7 mouse cellular contexts compared by ENCODE assay signal in genomic region chr16:20708939-20709734, GRCm38 (mm10). TPM values are rescaled to one million over a fixed set of nuclear protein-coding genes. Genes with fewer than 3 reads are reported as not detected.
DNase-seq lines count a peak whose midpoint lies in the region; ATAC-seq lines count a peak whose summit lies in the region.

No protein-coding gene starts in this region.

- no peak overlapping the region for H3K9ac ChIP-seq in midbrain, embryonic 11.5 days (ENCODE audit: low read length)

- no peaks in the 10 kb centered on the region for H3K27me3 ChIP-seq in midbrain, embryonic 11.5 days (ENCODE audit: control insufficient read depth, insufficient read depth, low read length)

- no peak overlapping the region for H3K27ac ChIP-seq in midbrain, embryonic 11.5 days (ENCODE audit: low read depth, low read length)

- H3K36me3 ChIP-seq in midbrain, embryonic 11.5 days (ENCODE audit: control insufficient read depth, insufficient read depth, low read length), result peaks cover 5% of the 10 kb centered on the region; the same call in 1 of the 2 replicates

- no peaks in the 10 kb centered on the region; the same call in 1 of the 2 replicates for H3K4me1 ChIP-seq in midbrain, embryonic 11.5 days (ENCODE audit: control insufficient read depth, insufficient read depth, low read length)

- no peaks in the 10 kb centered on the region for H3K9me3 ChIP-seq in midbrain, embryonic 11.5 days (ENCODE audit: control insufficient read depth, low read length)

- 72% methylated on average over 19 of the region's 19 CpGs for WGBS in midbrain, embryonic 11.5 days

- peak; percentile 50 for DNase-seq in layer of hippocampus, postnatal 14 days (ENCODE audit: low spot score in 2 of 2)
- DNase-seq in layer of hippocampus, postnatal 36 days, result no peak
- DNase-seq in cerebellum, postnatal 10 days, result peak; percentile 82 to 84
- peak; percentile 98 for DNase-seq in midbrain, embryonic 11.5 days (ENCODE audit: low spot score, missing footprints)
- DNase-seq in thymus, postnatal 10 days (ENCODE audit: low spot score in 2 of 2), result peak; percentile 44 to 81

- no peak overlapping the region for H3K4me3 ChIP-seq in midbrain, embryonic 11.5 days (ENCODE audit: low read depth, low read length)

- no peak overlapping the region for H3K4me2 ChIP-seq in midbrain, embryonic 11.5 days

- peak; percentile 38; the same call in 1 of the 2 replicates for ATAC-seq in granulocyte monocyte progenitor cell, adult 5-6 weeks (replicated peaks; ENCODE audit: poor library complexity, severe bottlenecking)
- ATAC-seq in midbrain, embryonic 11.5 days (ENCODE audit: low FRiP score), result peak; percentile 70
- no peak for ATAC-seq in megakaryocyte-erythroid progenitor cell, adult 5-6 weeks (replicated peaks; ENCODE audit: low FRiP score, low TSS enrichment, poor library complexity, severe bottlenecking)

RNA-seq across cellular contexts. Expression of gene Polr2h, which starts 8.3 kb away (rescaled TPM):
- total RNA-seq in layer of hippocampus, postnatal 14 days (2021), result 10 to 100 TPM; 22.4 to 25.7 TPM
- 10 to 100 TPM; 24.8 to 24.9 TPM for total RNA-seq in layer of hippocampus, postnatal 36 days (2021)
- total RNA-seq in granulocyte monocyte progenitor cell, adult 5-6 weeks (2014; fragmentation: Nextera tagmentation), result 62.4 and 81.5 TPM in 2 replicates
- 61.8 and 91.6 TPM in 2 replicates for total RNA-seq in granulocyte monocyte progenitor cell, adult 5-6 weeks (2017)
- polyA plus RNA-seq in midbrain, embryonic 11.5 days (2014; fragmentation: Nextera tagmentation; extraction: Ambion mirVana), result 104 and 119 TPM in 2 replicates
- 81.4 and 97.1 TPM in 2 replicates for total RNA-seq in megakaryocyte-erythroid progenitor cell, adult 5-6 weeks (2014; fragmentation: Nextera tagmentation)
- total RNA-seq in megakaryocyte-erythroid progenitor cell, adult 5-6 weeks (2017), result 103 and 142 TPM in 2 replicates

RNA-seq across cellular contexts. Expression of gene Clcn2, which starts 8.4 kb away (rescaled TPM):
- total RNA-seq in layer of hippocampus, postnatal 14 days (2021), result 10 to 100 TPM; 49.9 to 60.4 TPM
- 10 to 100 TPM; 66.0 to 71.3 TPM for total RNA-seq in layer of hippocampus, postnatal 36 days (2021)
- 2.6 and 6.0 TPM in 2 replicates for total RNA-seq in granulocyte monocyte progenitor cell, adult 5-6 weeks (2014; fragmentation: Nextera tagmentation)
- total RNA-seq in granulocyte monocyte progenitor cell, adult 5-6 weeks (2017), result 1.9 and 3.8 TPM in 2 replicates
- polyA plus RNA-seq in midbrain, embryonic 11.5 days (2014; fragmentation: Nextera tagmentation; extraction: Ambion mirVana), result 15.1 and 16.0 TPM in 2 replicates
- total RNA-seq in megakaryocyte-erythroid progenitor cell, adult 5-6 weeks (2014; fragmentation: Nextera tagmentation), result 16.7 and 29.1 TPM in 2 replicates
- total RNA-seq in megakaryocyte-erythroid progenitor cell, adult 5-6 weeks (2017), result 4.9 and 8.0 TPM in 2 replicates

RNA-seq across cellular contexts. Expression of gene Fam131a, which starts 16.1 kb away (rescaled TPM):
- total RNA-seq in layer of hippocampus, postnatal 14 days (2021), result 100 to 1,000 TPM; 432 to 446 TPM
- 100 to 1,000 TPM; 415 to 465 TPM for total RNA-seq in layer of hippocampus, postnatal 36 days (2021)
- 1.6 TPM in 1 of 2 replicates, not detected in the other for total RNA-seq in granulocyte monocyte progenitor cell, adult 5-6 weeks (2014; fragmentation: Nextera tagmentation)
- 0.43 TPM in 1 of 2 replicates, not detected in the other for total RNA-seq in granulocyte monocyte progenitor cell, adult 5-6 weeks (2017)
- 8.8 and 12.5 TPM in 2 replicates for polyA plus RNA-seq in midbrain, embryonic 11.5 days (2014; fragmentation: Nextera tagmentation; extraction: Ambion mirVana)
- total RNA-seq in megakaryocyte-erythroid progenitor cell, adult 5-6 weeks (2014; fragmentation: Nextera tagmentation), result not detected in 2 replicates
- total RNA-seq in megakaryocyte-erythroid progenitor cell, adult 5-6 weeks (2017), result 0.85 TPM in 1 of 2 replicates, not detected in the other

RNA-seq across cellular contexts. Expression of gene Chrd, which starts 23.8 kb away (rescaled TPM):
- total RNA-seq in layer of hippocampus, postnatal 14 days (2021), result 10 to 100 TPM; 36.4 to 45.8 TPM
- total RNA-seq in layer of hippocampus, postnatal 36 days (2021), result 10 to 100 TPM; 86.1 to 88.4 TPM
- not detected in 2 replicates for total RNA-seq in granulocyte monocyte progenitor cell, adult 5-6 weeks (2014; fragmentation: Nextera tagmentation)
- total RNA-seq in granulocyte monocyte progenitor cell, adult 5-6 weeks (2017), result not detected in 2 replicates
- polyA plus RNA-seq in midbrain, embryonic 11.5 days (2014; fragmentation: Nextera tagmentation; extraction: Ambion mirVana), result 2.6 and 2.7 TPM in 2 replicates
- not detected in 2 replicates for total RNA-seq in megakaryocyte-erythroid progenitor cell, adult 5-6 weeks (2014; fragmentation: Nextera tagmentation)
- total RNA-seq in megakaryocyte-erythroid progenitor cell, adult 5-6 weeks (2017), result not detected in 2 replicates

RNA-seq across cellular contexts. Expression of gene Thpo, which starts 25.2 kb away (rescaled TPM):
- 1 to 10 TPM; 5.0 to 5.9 TPM for total RNA-seq in layer of hippocampus, postnatal 14 days (2021)
- 10 to 100 TPM; 14.1 to 15.8 TPM for total RNA-seq in layer of hippocampus, postnatal 36 days (2021)
- total RNA-seq in granulocyte monocyte progenitor cell, adult 5-6 weeks (2014; fragmentation: Nextera tagmentation), result not detected in 2 replicates
- total RNA-seq in granulocyte monocyte progenitor cell, adult 5-6 weeks (2017), result not detected in 2 replicates
- polyA plus RNA-seq in midbrain, embryonic 11.5 days (2014; fragmentation: Nextera tagmentation; extraction: Ambion mirVana), result 0.37 and 0.71 TPM in 2 replicates
- total RNA-seq in megakaryocyte-erythroid progenitor cell, adult 5-6 weeks (2014; fragmentation: Nextera tagmentation), result not detected in 2 replicates
- total RNA-seq in megakaryocyte-erythroid progenitor cell, adult 5-6 weeks (2017), result not detected in 2 replicates

Comparison
In these comparisons a context has a peak if more than half of its experiments do, and no peak if none do; other contexts are left out.
1. DNase-seq: peak in layer of hippocampus, postnatal 14 days (2 of 2), cerebellum, postnatal 10 days (2 of 2), midbrain, embryonic 11.5 days (single experiment) and thymus, postnatal 10 days (2 of 2); none in layer of hippocampus, postnatal 36 days (0 of 2).
2. RNA of gene Fam131a, which starts 16.1 kb away (total RNA-seq): 415 to 465 TPM in layer of hippocampus, postnatal 36 days and 432 to 446 TPM in layer of hippocampus, postnatal 14 days; 0.85 TPM in megakaryocyte-erythroid progenitor cell, adult 5-6 weeks and 0.43 to 1.6 TPM in granulocyte monocyte progenitor cell, adult 5-6 weeks; every median in the first group is over 100 times any median in the second.